Comparison of ENCODE assay signal across 8 mouse cellular contexts in genomic region chr9:121642001-121642400, GRCm38 (mm10). TPM values are rescaled to one million over a fixed set of nuclear protein-coding genes. Genes with fewer than 3 reads are reported as not detected.
DNase-seq lines count a peak whose midpoint lies in the region; ATAC-seq and TF ChIP-seq lines count a peak whose summit lies in the region.

Gene Lyzl4 (minus strand): TSS chr9:121642096.

- H3K9ac ChIP-seq in forebrain, embryonic 13.5 days: peak within 1 kb of the TSS; percentile 75
- H3K9ac ChIP-seq in liver, embryonic 16.5 days (ENCODE audit: low read depth, low read length): no peak within 1 kb of the TSS; the same call in 1 of the 2 replicates
- H3K9ac ChIP-seq in neural tube, embryonic 15.5 days (replicated peaks): peak within 1 kb of the TSS; percentile 55

- peak; percentile 55 for ATAC-seq in forebrain, embryonic 13.5 days
- ATAC-seq in liver, embryonic 16.5 days (ENCODE audit: low read depth): peak; percentile 52
- peak; percentile 72 for ATAC-seq in neural tube, embryonic 15.5 days (ENCODE audit: low FRiP score)

- H3K4me3 ChIP-seq in forebrain, embryonic 13.5 days: peak within 1 kb of the TSS; percentile 55
- peak within 1 kb of the TSS; percentile 37 for H3K4me3 ChIP-seq in liver, embryonic 16.5 days (ENCODE audit: low read depth, low read length)
- peak within 1 kb of the TSS; percentile 58 for H3K4me3 ChIP-seq in neural tube, embryonic 15.5 days (replicated peaks)
- peak within 1 kb of the TSS; percentile 65 for H3K4me3 ChIP-seq in testis, adult 2 months (ENCODE audit: control insufficient read depth, low read depth, low read length)

- H3K9me3 ChIP-seq in forebrain, embryonic 13.5 days (replicated peaks): no peaks in the 10 kb centered on the region
- no peaks in the 10 kb centered on the region for H3K9me3 ChIP-seq in liver, embryonic 16.5 days (replicated peaks; ENCODE audit: control insufficient read depth, low read length)
- no peaks in the 10 kb centered on the region for H3K9me3 ChIP-seq in neural tube, embryonic 15.5 days (replicated peaks)

- intact Hi-C loops in heart, postnatal 10 days (cut with DNase I): loop anchor here (2.0 kb wide), 1 partner anchor 37 kb away; no protein-coding TSS in a partner anchor

- peaks cover 72% of the 10 kb centered on the region for H3K27me3 ChIP-seq in forebrain, embryonic 13.5 days
- H3K27me3 ChIP-seq in liver, embryonic 16.5 days (ENCODE audit: control insufficient read depth, insufficient read depth, low read depth, low read length): peaks cover 43% of the 10 kb centered on the region
- peaks cover 51% of the 10 kb centered on the region for H3K27me3 ChIP-seq in neural tube, embryonic 15.5 days (replicated peaks)
- no peaks in the 10 kb centered on the region for H3K27me3 ChIP-seq in testis, adult 2 months (ENCODE audit: control insufficient read depth, insufficient read depth, low read length)

- under 1% methylated on average over 26 of the region's 26 CpGs for WGBS in forebrain, embryonic 13.5 days
- under 1% methylated on average over 26 of the region's 26 CpGs for WGBS in liver, embryonic 16.5 days (ENCODE audit: insufficient replicate concordance)
- 1% methylated on average over 26 of the region's 26 CpGs for WGBS in neural tube, embryonic 15.5 days

- peak; percentile 23; the same call in 1 of the 2 replicates for TF ChIP-seq CTCF in testis, adult 2 months (IDR thresholded peaks at IDR 0.05; ENCODE audit: control insufficient read depth, insufficient read depth, insufficient replicate concordance, low read depth, low read length)

- peak within 1 kb of the TSS; percentile 90 for H3K4me2 ChIP-seq in forebrain, embryonic 13.5 days
- H3K4me2 ChIP-seq in liver, embryonic 16.5 days (ENCODE audit: low read depth, low read length): peak within 1 kb of the TSS; percentile 54
- peak within 1 kb of the TSS; percentile 97 for H3K4me2 ChIP-seq in neural tube, embryonic 15.5 days

- H3K36me3 ChIP-seq in forebrain, embryonic 13.5 days (ENCODE audit: poor library complexity, severe bottlenecking): no peaks in the 10 kb centered on the region
- no peaks in the 10 kb centered on the region for H3K36me3 ChIP-seq in liver, embryonic 16.5 days (ENCODE audit: control insufficient read depth, insufficient read depth)
- no peaks in the 10 kb centered on the region for H3K36me3 ChIP-seq in neural tube, embryonic 15.5 days
- no peaks in the 10 kb centered on the region for H3K36me3 ChIP-seq in testis, adult 2 months (ENCODE audit: control insufficient read depth, insufficient read depth, low read length)

- peak; percentile 37 for DNase-seq in A20 (ENCODE audit: low read depth, low spot score)
- peak; percentile 83 for DNase-seq in brain, adult 2 months (ENCODE audit: low read depth, low spot score)
- DNase-seq in heart, postnatal 10 days: peak; percentile 86 to 88
- peak; percentile 85 to 91 for DNase-seq in kidney, postnatal 4 days

- no peak within 1 kb of the TSS for H3K27ac ChIP-seq in forebrain, embryonic 13.5 days
- no peak within 1 kb of the TSS for H3K27ac ChIP-seq in liver, embryonic 16.5 days (ENCODE audit: low read length)
- no peak within 1 kb of the TSS for H3K27ac ChIP-seq in neural tube, embryonic 15.5 days (replicated peaks)
- no peak within 1 kb of the TSS for H3K27ac ChIP-seq in testis, adult 2 months (ENCODE audit: control insufficient read depth, insufficient read depth, low read depth, low read length)

- no peak for TF ChIP-seq POLR2A in testis, adult 2 months (IDR thresholded peaks at IDR 0.05; ENCODE audit: control insufficient read depth, low read depth, low read length)

- peaks cover 24% of the 10 kb centered on the region for H3K4me1 ChIP-seq in forebrain, embryonic 13.5 days
- H3K4me1 ChIP-seq in liver, embryonic 16.5 days (ENCODE audit: control insufficient read depth, low read depth, low read length): peaks cover 10% of the 10 kb centered on the region
- H3K4me1 ChIP-seq in neural tube, embryonic 15.5 days: peaks cover 27% of the 10 kb centered on the region
- H3K4me1 ChIP-seq in testis, adult 2 months (ENCODE audit: control insufficient read depth, insufficient read depth, low read length): peaks cover 9% of the 10 kb centered on the region

RNA-seq across cellular contexts. Expression of gene Lyzl4, which starts in this region (rescaled TPM):
- polyA plus RNA-seq in forebrain, embryonic 13.5 days (2015; fragmentation: Nextera tagmentation; extraction: Ambion mirVana): not detected in 2 replicates
- total RNA-seq in heart, postnatal 10 days (2021): not detected
- 0.09 and 0.18 TPM in 2 replicates for polyA plus RNA-seq in liver, embryonic 16.5 days (2015; fragmentation: Nextera tagmentation; extraction: Ambion mirVana)
- 0.77 TPM in 1 of 2 replicates, not detected in the other for polyA plus RNA-seq in neural tube, embryonic 15.5 days (2015; fragmentation: Nextera tagmentation; extraction: Ambion mirVana)
- polyA plus RNA-seq in testis, adult 2 months (2012; rRNA removed): 136 and 145 TPM in 2 replicates

Comparison
In these comparisons a context has a peak if more than half of its experiments do, and no peak if none do; other contexts are left out.
1. RNA of gene Lyzl4 (polyA plus RNA-seq): 136 to 145 TPM in testis, adult 2 months; 0.09 to 0.18 TPM in liver, embryonic 16.5 days, 0.77 TPM in neural tube, embryonic 15.5 days and not detected in forebrain, embryonic 13.5 days; every median in the first group is over 10 times any median in the second.
2. Peak in ATAC-seq, H3K4me3 ChIP-seq, H3K9ac ChIP-seq and H3K4me2 ChIP-seq in forebrain, embryonic 13.5 days; RNA of the gene not detected or under 1 TPM.
3. Peak in DNase-seq in heart, postnatal 10 days; RNA of the gene not detected or under 1 TPM.
4. Peak in ATAC-seq, H3K4me3 ChIP-seq and H3K4me2 ChIP-seq in liver, embryonic 16.5 days; RNA of the gene not detected or under 1 TPM.
5. Peak in ATAC-seq, H3K4me3 ChIP-seq, H3K9ac ChIP-seq and H3K4me2 ChIP-seq in neural tube, embryonic 15.5 days; RNA of the gene not detected or under 1 TPM.
6. DNase-seq: peak in every context shown above with its lines; median percentile 88 in kidney, postnatal 4 days; 87 in heart, postnatal 10 days; 83 in brain, adult 2 months; 37 in A20.
7. Peak in every context shown above with its lines, with median percentiles within 50 percentile points of each other: ATAC-seq, H3K4me2 ChIP-seq and H3K4me3 ChIP-seq.